Mouse (Mus musculus) testis, adult 2 months (tissue): ENCODE measurements around the gene Mtus2. TPM values are rescaled to one million over a fixed set of nuclear protein-coding genes. Genes with fewer than 3 reads are reported as not detected.
A peak's percentile ranks its signal among the peaks of the same experiment; 100 is the strongest.

Experiments used
- H3K27ac ChIP-seq: fragments of 200-500 bp; 2 replicates; pipeline ENCODE4 v1.5.1; 2012; ENCODE audit warnings: low read depth, low read length; ENCODE audit not compliant: control insufficient read depth, insufficient read depth
- H3K27me3 ChIP-seq: fragments of 200-500 bp; 2 replicates; pipeline ENCODE4 v1.6.1; 2012; ENCODE audit warnings: mild to moderate bottlenecking, low read length, moderate library complexity; ENCODE audit not compliant: control insufficient read depth, insufficient read depth
- H3K36me3 ChIP-seq: fragments of 200-500 bp; 2 replicates; pipeline ENCODE4 v1.6.1; 2012; ENCODE audit warnings: mild to moderate bottlenecking, low read length; ENCODE audit not compliant: control insufficient read depth, insufficient read depth
- H3K4me1 ChIP-seq: fragments of 200-500 bp; 2 replicates; pipeline ENCODE4 v1.6.1; 2012; ENCODE audit warnings: low read length; ENCODE audit not compliant: control insufficient read depth, insufficient read depth
- H3K4me3 ChIP-seq: fragments of 200-500 bp; 2 replicates; pipeline ENCODE4 v1.5.1; 2012; ENCODE audit warnings: low read depth, mild to moderate bottlenecking, low read length, moderate library complexity, mixed read lengths; ENCODE audit not compliant: control insufficient read depth
- CTCF ChIP-seq: fragments of 200-500 bp; IDR thresholded peaks from 2 replicates; pipeline ENCODE4 v1.5.1; 2012; ENCODE audit warnings: low read depth, mild to moderate bottlenecking, inconsistent platforms, low read length, moderate library complexity; ENCODE audit not compliant: control insufficient read depth, insufficient read depth, insufficient replicate concordance
- POLR2A ChIP-seq: fragments of 200-500 bp; IDR thresholded peaks from 2 replicates; pipeline ENCODE4 v1.6.1; 2012; ENCODE audit warnings: low read depth, mild to moderate bottlenecking, inconsistent platforms, low read length, moderate library complexity; ENCODE audit not compliant: control insufficient read depth
- polyA plus RNA-seq: library from polyadenylated mRNA; depleted of rRNA; stranded (reverse); fragments of >200 nt; gene quantifications from 2 replicates; pipeline ENCODE4 v1.2.3, GENCODE M21; 2012

The Mtus2 gene
- polyA plus RNA-seq, 1 experiment: 1.8 TPM

DNA sequence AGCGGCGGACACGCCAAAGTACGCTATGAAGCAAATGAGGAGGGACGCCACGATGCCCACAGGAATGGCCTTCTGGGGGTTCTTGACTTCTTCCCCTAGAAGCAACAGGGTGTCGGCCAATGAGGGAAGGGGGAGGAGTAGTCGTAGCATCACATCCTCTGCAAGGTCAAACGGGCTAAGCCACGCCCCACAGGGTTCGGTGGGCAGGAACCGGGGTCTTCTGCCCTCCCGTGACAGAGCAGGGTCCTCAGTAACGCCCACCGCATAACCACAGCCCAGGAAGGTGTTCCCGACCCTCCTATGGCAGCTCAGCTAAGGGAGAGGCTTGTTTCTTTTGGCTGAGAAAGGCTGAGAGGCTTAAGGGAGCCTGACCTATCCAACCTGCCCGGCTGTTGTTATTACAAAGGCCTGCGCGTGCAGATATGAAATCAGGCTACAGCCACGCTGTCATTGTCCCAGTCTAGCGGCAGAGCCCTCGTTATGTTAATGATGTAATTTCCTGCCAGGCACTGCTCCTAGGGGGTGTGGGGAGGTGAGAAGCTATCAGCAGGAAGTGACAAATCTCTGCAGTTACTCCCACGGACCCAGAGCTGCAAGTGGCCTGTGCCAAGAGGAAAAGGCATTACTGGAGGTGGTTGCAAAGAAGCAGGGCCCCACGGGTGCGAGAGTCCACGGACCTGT lies 385.1 kb downstream of the Mtus2 start:
- Histone ChIP-seq H3K4me3 (peak overlapping the region; percentile 18), H3K27me3 (no peaks in the 10 kb centered on the region), H3K4me1 (peaks cover 11% of the 10 kb centered on the region), H3K27ac (peak overlapping the region; percentile 36; the same call in 1 of the 2 replicates), H3K36me3 (peaks cover 3% of the 10 kb centered on the region)
- TF ChIP-seq POLR2A (no peak), CTCF (no peak)

DNA sequence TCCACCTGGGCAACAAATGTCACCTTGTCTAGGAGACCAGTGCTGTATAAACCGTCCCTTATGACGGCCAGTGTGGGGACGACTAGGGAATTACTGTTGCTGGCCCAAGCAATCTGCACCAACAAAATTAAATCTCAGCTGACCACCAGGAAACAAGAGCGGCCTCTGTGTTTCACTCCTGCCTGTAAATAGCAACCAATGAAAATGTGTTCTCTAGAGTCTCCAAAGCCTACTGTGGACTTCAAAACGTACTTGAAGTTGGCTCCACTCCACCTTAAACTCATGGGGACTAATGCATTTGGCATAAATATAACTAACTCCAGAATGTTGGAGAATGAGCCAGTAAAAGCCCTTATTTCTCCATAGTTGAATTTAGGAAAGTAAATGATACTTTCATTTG lies 387.3 kb downstream of the Mtus2 start:
- Histone ChIP-seq H3K27me3 (no peaks in the 10 kb centered on the region), H3K36me3 (peaks cover 3% of the 10 kb centered on the region), H3K27ac (no peak overlapping the region), H3K4me1 (peaks cover 11% of the 10 kb centered on the region), H3K4me3 (no peak overlapping the region)
- no peak for TF ChIP-seq CTCF
- TF ChIP-seq POLR2A: no peak

DNA sequence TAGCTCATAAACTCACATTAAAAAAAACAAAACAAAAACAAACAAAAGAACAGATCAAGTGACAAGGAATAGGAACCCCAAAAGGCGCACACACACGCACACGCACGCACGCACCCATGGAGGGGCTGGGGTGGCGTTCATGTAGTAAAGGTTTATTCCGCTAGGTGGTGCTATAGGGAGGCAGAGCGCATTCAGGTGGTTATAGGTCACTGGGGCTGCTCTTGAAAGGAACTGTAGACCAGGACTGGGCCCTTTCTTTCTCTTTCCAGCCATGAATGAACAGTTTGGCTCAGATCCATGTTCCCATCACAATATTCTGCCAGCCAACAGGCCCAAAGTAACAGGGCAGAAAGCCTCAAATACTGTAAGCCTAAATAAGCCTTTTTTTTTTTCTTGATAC lies 389.4 kb downstream of the Mtus2 start:
- Histone ChIP-seq H3K4me3 (no peak overlapping the region), H3K36me3 (peaks cover 1% of the 10 kb centered on the region), H3K4me1 (peaks cover 11% of the 10 kb centered on the region), H3K27ac (no peak overlapping the region), H3K27me3 (no peaks in the 10 kb centered on the region)
- peak; percentile 26; the same call in 1 of the 2 replicates for TF ChIP-seq CTCF
- no peak for TF ChIP-seq POLR2A

DNA sequence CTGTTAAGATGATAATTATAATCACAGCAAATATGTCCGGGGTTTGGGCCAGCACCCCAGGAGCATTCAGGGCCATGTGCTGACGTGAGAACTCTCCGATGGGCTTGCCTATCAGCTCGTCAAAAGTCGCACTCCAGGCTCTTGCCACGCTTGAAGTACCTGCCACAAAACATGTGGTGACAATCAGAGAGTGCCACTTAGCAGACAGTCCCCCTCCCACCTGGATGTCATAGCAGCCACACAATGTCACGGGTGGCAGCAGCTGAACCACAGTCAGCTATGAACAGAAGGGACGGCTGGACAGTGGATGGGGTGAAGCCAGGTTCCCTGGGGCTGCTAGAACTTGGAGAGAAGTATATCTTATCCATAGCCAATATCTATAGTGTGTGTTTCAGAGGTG lies 391.0 kb downstream of the Mtus2 start:
- TF ChIP-seq POLR2A: no peak
- no peak for TF ChIP-seq CTCF
- no peak overlapping the region for H3K4me3 ChIP-seq
- H3K4me1 ChIP-seq: no peaks in the 10 kb centered on the region
- H3K27ac ChIP-seq: no peak overlapping the region
- peaks cover 1% of the 10 kb centered on the region for H3K36me3 ChIP-seq
- no peaks in the 10 kb centered on the region for H3K27me3 ChIP-seq

DNA sequence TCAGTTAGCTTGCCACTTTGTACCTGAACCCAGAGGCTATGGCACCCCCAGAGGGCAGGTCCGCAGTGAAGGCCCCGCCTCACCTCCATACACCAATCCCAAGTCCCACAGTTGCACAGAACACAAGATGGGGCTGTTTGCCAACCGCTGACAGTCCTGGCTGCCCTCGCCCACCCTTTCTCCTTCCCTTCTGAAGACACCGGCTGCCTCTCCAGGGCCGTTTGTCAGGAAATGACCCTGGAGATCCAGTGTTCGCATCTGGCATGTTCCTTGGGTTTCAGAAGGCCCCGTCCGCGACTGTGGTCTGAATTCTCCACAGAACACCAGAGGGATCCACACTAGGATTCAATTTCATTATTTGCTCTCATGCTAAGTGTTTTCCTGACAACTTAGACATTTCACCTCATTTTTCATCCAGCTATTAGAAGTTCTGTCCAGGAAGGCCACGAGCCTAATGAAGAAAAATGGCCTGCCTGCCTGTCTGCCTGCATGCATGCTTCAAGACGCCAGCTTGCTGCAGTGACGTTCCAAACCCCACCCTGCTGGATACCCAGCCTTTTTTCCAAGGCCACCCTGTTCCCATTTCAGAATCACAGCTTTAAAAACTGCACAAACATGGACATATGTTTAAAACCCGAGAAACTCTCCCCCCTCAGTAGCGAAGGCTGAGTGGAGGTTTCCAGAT lies 392.3 kb downstream of the Mtus2 start:
- no peak for TF ChIP-seq CTCF
- no peak for TF ChIP-seq POLR2A
- Histone ChIP-seq H3K27me3 (no peaks in the 10 kb centered on the region), H3K4me1 (no peaks in the 10 kb centered on the region), H3K27ac (peak overlapping the region; percentile 76; the same call in 1 of the 2 replicates), H3K4me3 (no peak overlapping the region), H3K36me3 (no peaks in the 10 kb centered on the region; the same call in none of the 2 replicates)

DNA sequence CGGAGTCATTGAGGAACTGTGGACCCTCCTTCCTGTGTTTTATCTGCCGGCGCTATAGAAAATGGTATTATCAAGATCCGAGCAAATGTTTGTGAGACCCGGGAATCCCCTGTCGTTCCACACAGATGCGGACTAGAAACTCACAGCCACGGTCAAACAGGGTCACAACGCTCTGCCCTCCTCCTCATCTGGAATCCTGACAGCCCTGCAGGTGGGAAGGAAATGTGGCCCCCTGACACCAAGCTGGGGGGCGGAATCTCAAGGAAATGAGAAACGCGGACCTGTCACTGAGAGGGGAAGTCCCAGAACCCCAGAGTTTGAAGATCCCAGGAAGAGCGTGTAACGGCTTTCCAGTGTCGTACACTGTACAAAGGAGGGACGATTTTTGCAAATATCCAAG lies 396.3 kb downstream of the Mtus2 start:
- Histone ChIP-seq H3K4me3 (no peak overlapping the region), H3K27ac (no peak overlapping the region), H3K27me3 (no peaks in the 10 kb centered on the region), H3K4me1 (no peaks in the 10 kb centered on the region), H3K36me3 (no peaks in the 10 kb centered on the region)
- TF ChIP-seq POLR2A (no peak), CTCF (no peak)

DNA sequence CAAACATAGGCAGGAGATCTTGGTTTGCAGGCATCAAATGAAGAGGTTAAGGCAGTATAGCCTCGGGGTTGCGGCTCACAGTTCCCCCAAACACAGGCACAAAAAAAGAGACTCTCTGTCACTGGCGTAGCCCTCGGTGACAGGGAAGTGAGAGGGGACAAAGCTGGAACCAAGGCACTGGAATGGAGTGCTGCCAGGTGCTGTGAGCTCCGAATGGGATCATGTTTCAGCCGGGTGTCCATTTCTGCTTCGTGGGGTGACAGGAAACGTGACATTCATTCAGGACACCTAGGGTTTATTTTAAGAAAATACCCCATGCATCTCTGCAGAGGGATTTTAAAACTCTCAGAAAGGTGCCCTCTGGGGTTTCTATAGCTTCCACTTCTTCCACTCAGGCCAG lies 397.4 kb downstream of the Mtus2 start:
- Histone ChIP-seq H3K4me3 (no peak overlapping the region), H3K27me3 (no peaks in the 10 kb centered on the region), H3K4me1 (no peaks in the 10 kb centered on the region), H3K36me3 (no peaks in the 10 kb centered on the region), H3K27ac (no peak overlapping the region)
- TF ChIP-seq POLR2A (no peak), CTCF (no peak)
